Mouse (Mus musculus) heart, postnatal 4 days (tissue): ENCODE measurements around the gene Ttc25. TPM values are rescaled to one million over a fixed set of nuclear protein-coding genes. Genes with fewer than 3 reads are reported as not detected.
"Not testable (repeated sequence)": the region's sequence is repeated elsewhere in the genome, so short reads cannot be mapped to it uniquely, and the experiment has no call there.

Experiments used
- DNase-seq: peaks from one replicate; pipeline ENCODE4 v3.0.0; 2021
- total RNA-seq, 2 experiments: library from RNA; stranded (reverse); gene quantifications; 2 replicates each; pipeline ENCODE4 v1.2.3; 2021

Ttc25 gene
- total RNA-seq, 2 experiments from 2014 or later: 0.21 to 0.70 TPM

- DNase-seq: no peak
Observed at GRCm38 (mm10) chr11:100528375-100529165, 16.8 kb upstream of the Ttc25 start.

GRCm38 (mm10) chr11:100533871-100534270 lies 11.5 kb upstream of the Ttc25 start:
- no peak for DNase-seq

GRCm38 (mm10) chr11:100534411-100534810 lies 11.0 kb upstream of the Ttc25 start:
- not testable (repeated sequence) for DNase-seq

- not testable (repeated sequence) for DNase-seq
Observed at GRCm38 (mm10) chr11:100534821-100535220, 10.6 kb upstream of the Ttc25 start.

GRCm38 (mm10) chr11:100535996-100536395 lies 9.4 kb upstream of the Ttc25 start:
- no peak for DNase-seq

- DNase-seq: no peak
Observed at GRCm38 (mm10) chr11:100536466-100536865, 8.9 kb upstream of the Ttc25 start.

- DNase-seq: no peak
Observed at GRCm38 (mm10) chr11:100540966-100541365, 4.4 kb upstream of the Ttc25 start.

GRCm38 (mm10) chr11:100541577-100541976 lies 3.8 kb upstream of the Ttc25 start:
- no peak for DNase-seq

- DNase-seq: no peak
Observed at GRCm38 (mm10) chr11:100545746-100546085, 309 bp downstream of the Ttc25 start.

- no peak for DNase-seq
Observed at GRCm38 (mm10) chr11:100546955-100547354, 1.5 kb downstream of the Ttc25 start.

- no peak for DNase-seq
Observed at GRCm38 (mm10) chr11:100548141-100548540, 2.7 kb downstream of the Ttc25 start.

- DNase-seq: no peak
Observed at GRCm38 (mm10) chr11:100549466-100549865, 4.1 kb downstream of the Ttc25 start.

GRCm38 (mm10) chr11:100550101-100550500 lies 4.7 kb downstream of the Ttc25 start:
- DNase-seq: no peak

- DNase-seq: no peak
Observed at GRCm38 (mm10) chr11:100552842-100553241, 7.4 kb downstream of the Ttc25 start.

GRCm38 (mm10) chr11:100555583-100555982 lies 10.2 kb downstream of the Ttc25 start:
- peak; percentile 71 for DNase-seq

- DNase-seq: no peak
Observed at GRCm38 (mm10) chr11:100557563-100557962, 12.2 kb downstream of the Ttc25 start.

- DNase-seq: no peak
Observed at GRCm38 (mm10) chr11:100559476-100559875, 14.1 kb downstream of the Ttc25 start.

GRCm38 (mm10) chr11:100561748-100562147 lies 16.3 kb downstream of the Ttc25 start:
- no peak for DNase-seq

- DNase-seq: no peak
Observed at GRCm38 (mm10) chr11:100564297-100564696, 18.9 kb downstream of the Ttc25 start.

GRCm38 (mm10) chr11:100564703-100565102 lies 19.3 kb downstream of the Ttc25 start:
- DNase-seq: no peak

- no peak for DNase-seq
Observed at GRCm38 (mm10) chr11:100567229-100567628, 21.8 kb downstream of the Ttc25 start.

- no peak for DNase-seq
Observed at GRCm38 (mm10) chr11:100567815-100568245, 22.4 kb downstream of the Ttc25 start.

- no peak for DNase-seq
Observed at GRCm38 (mm10) chr11:100568692-100569091, 23.3 kb downstream of the Ttc25 start.

- DNase-seq: no peak
Observed at GRCm38 (mm10) chr11:100569789-100570188, 24.4 kb downstream of the Ttc25 start.
